Mouse (Mus musculus) cerebellum, adult 2 months (tissue): Measurements from ENCODE around the gene Urgcp.

ENCODE experiments used
- CTCF ChIP-seq: fragments of 200-500 bp; IDR thresholded peaks from 2 replicates; pipeline ENCODE4 v1.5.1; 2011; ENCODE audit warnings: low read depth, mild to moderate bottlenecking, control low read depth, low read length, moderate library complexity, borderline replicate concordance; ENCODE audit not compliant: insufficient read depth
- POLR2A ChIP-seq: fragments of 200-500 bp; IDR thresholded peaks from 2 replicates; pipeline ENCODE4 v1.6.1; 2011; ENCODE audit warnings: low read length, control low read depth, borderline replicate concordance; ENCODE audit not compliant: insufficient read depth

DNA sequence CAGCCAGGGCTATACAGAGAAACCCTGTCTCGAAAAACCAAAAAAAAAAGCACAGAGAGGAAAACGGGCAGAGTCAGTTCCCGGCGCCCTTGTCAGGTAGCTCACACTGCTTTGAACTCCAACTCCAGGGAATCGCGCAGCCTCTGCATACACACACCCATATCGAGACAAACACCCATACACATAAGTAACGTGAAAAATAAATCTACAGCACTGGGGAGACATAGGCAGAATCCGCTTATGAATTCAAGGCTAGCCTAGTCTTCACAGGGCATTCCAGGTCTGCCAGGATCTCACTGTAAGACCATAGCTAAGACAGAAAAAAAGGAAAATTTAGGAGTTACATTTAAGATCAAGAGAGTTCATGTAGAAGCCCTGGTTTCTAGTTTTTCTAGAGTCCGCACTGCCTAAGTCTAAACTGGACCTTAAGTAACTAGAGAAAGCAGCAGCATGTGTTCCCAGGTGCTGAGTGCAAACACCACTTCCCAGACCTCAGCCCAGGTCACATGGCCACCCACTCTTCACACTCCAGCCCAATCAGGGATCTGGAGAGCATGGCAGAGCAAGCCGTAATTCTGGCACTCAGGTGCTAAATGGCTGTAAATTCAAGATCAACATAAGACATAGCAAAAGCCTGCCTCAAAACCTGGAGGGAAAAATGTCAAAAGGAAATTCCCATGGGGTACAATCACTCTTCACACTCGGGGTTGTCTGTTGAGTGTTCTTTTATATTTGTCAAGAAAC is 43.4 kb downstream of the Urgcp start:
- no peak for TF ChIP-seq CTCF
- TF ChIP-seq POLR2A, result no peak
